15 mouse cellular contexts compared by ENCODE assay signal in the genomic region with DNA sequence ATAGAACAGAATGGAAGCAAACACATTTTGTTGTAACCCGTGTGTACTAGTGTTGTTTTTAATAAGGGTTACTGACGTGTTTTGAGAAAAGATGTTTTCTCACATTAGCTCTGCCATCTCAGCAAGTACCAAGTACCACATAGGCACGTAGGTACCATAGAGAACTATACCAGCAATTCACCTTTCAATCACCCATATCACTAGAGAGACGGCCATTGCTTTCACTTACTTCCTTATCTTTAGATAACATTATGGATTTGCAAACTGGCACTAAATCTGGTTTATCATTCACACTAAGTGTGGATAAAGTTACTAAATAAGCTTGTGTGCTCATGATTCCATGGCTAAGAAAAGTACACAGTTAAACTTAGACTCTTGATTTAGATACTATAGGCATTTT.
"Had no signal": no experiment of that assay in that cellular context is flagged by ENCODE, and none has a peak within 500 bp of the region (broad histone marks: within the 10 kb centered on the region; RNA-seq: fewer than 3 reads in every experiment).

No protein-coding gene starts in this region.

- H3K9ac ChIP-seq: neural tube, embryonic 12.5 days; neural tube, embryonic 13.5 days; neural tube, embryonic 15.5 days had no signal

- H3K27me3 ChIP-seq: neural tube, embryonic 12.5 days; neural tube, embryonic 13.5 days; neural tube, embryonic 15.5 days had no signal

- H3K9me3 ChIP-seq: neural tube, embryonic 12.5 days; neural tube, embryonic 13.5 days; neural tube, embryonic 15.5 days had no signal

- H3K4me3 ChIP-seq: neural tube, embryonic 12.5 days; neural tube, embryonic 13.5 days; neural tube, embryonic 15.5 days had no signal

- H3K36me3 ChIP-seq: neural tube, embryonic 12.5 days; neural tube, embryonic 13.5 days; neural tube, embryonic 15.5 days had no signal

- H3K27ac ChIP-seq: neural tube, embryonic 12.5 days; neural tube, embryonic 13.5 days; neural tube, embryonic 15.5 days had no signal

- H3K4me1 ChIP-seq: neural tube, embryonic 12.5 days; neural tube, embryonic 13.5 days; neural tube, embryonic 15.5 days had no signal

- H3K4me2 ChIP-seq: neural tube, embryonic 12.5 days; neural tube, embryonic 13.5 days; neural tube, embryonic 15.5 days had no signal

- DNase-seq: retina, postnatal 1 day; right cerebral cortex, adult 18-20 months; right cerebral cortex, postnatal 14 days; right cerebral cortex, postnatal 25 days; right cerebral cortex, postnatal 4 days; spleen, adult 18-20 months; thymus, adult 18-20 months; thymus, adult 2 months; thymus, postnatal 14 days; thymus, postnatal 25 days; thymus, postnatal 36 days; thymus, postnatal 4 days had no signal
